Mouse (Mus musculus): ENCODE measurements around the gene Cherp. TPM values are rescaled to one million over a fixed set of nuclear protein-coding genes. Genes with fewer than 3 reads are reported as not detected.
A peak's percentile ranks its signal among the peaks of the same experiment; 100 is the strongest.

Cherp gene
- polyA plus RNA-seq, 1 experiment: 57.7 TPM

GRCm38 (mm10) chr8:72429676-72430075, 45.4 kb downstream of the Cherp start:
- no peaks in the 10 kb centered on the region for H3K4me1 ChIP-seq (ENCODE audit: control insufficient read depth, insufficient read depth, low read length)
- H3K4me3 ChIP-seq (ENCODE audit: control insufficient read depth, low read depth, low read length): no peak overlapping the region
- H3K36me3 ChIP-seq (ENCODE audit: control insufficient read depth, insufficient read depth, low read length): no peaks in the 10 kb centered on the region
- TF ChIP-seq CTCF (IDR thresholded peaks at IDR 0.05; ENCODE audit: control insufficient read depth, insufficient read depth, insufficient replicate concordance, low read depth, low read length) (peak; percentile 63), POLR2A (IDR thresholded peaks at IDR 0.05; ENCODE audit: control insufficient read depth, low read depth, low read length) (no peak)
- no peak overlapping the region for H3K27ac ChIP-seq (ENCODE audit: control insufficient read depth, insufficient read depth, low read depth, low read length)
- no peaks in the 10 kb centered on the region for H3K27me3 ChIP-seq (ENCODE audit: control insufficient read depth, insufficient read depth, low read length)

- no peaks in the 10 kb centered on the region for H3K27me3 ChIP-seq (ENCODE audit: control insufficient read depth, insufficient read depth, low read length)
- H3K4me3 ChIP-seq (ENCODE audit: control insufficient read depth, low read depth, low read length): no peak overlapping the region
- H3K4me1 ChIP-seq (ENCODE audit: control insufficient read depth, insufficient read depth, low read length): no peaks in the 10 kb centered on the region; the same call in 1 of the 2 replicates
- H3K27ac ChIP-seq (ENCODE audit: control insufficient read depth, insufficient read depth, low read depth, low read length): no peak overlapping the region
- H3K36me3 ChIP-seq (ENCODE audit: control insufficient read depth, insufficient read depth, low read length): no peaks in the 10 kb centered on the region
- no peak for TF ChIP-seq CTCF (IDR thresholded peaks at IDR 0.05; ENCODE audit: control insufficient read depth, insufficient read depth, insufficient replicate concordance, low read depth, low read length)
- TF ChIP-seq POLR2A (IDR thresholded peaks at IDR 0.05; ENCODE audit: control insufficient read depth, low read depth, low read length): no peak
Measured at GRCm38 (mm10) chr8:72422926-72423325, 52.1 kb downstream of the Cherp start.

DNA sequence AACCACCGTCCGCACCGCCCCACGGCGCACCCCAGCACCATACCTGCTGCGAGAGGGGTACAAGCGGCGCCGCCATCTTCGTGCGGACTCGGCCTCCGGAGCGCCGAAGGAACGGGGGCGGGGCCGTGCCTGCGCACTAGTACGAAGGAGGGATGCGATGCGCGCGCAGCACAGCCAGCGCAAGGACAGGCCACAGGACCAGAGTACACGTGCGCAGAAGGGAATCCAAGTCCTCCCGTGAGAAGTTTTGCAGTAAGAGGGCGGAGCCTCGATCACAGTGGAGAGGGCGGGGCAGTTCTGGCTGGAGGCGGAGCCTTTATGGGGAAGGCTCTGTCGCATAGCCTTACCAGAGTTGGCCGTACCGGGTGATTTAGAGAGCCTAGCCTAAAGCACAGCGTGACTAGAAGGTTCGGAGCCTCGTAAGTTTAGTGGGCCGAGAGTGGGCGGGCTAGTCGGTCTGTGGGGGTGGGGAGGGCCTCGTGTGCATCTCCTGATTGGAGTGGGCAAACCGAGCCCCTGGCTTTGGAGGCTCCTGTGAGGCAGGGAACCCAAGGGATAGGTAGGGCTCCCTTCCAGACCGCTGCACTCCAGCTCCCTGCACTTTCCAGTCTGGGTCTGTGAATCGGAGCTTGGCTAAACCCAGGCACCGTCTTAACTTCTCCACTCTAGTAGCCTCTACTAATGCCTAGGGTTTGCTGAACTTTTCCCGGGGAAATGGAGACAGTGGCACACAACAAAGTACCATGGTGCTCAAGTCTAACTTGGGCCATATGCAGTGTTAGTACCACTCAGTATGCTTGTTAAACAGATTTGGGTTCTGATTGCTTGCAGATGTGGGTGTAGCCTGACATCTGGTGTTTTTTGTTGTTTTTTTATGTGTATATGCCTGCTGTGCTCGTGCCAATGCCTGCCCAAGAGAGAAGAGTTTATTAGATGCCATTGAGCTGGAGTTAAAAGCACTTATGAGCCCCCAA, 53.4 kb downstream of the Cherp start, which contains the start of gene Eps15l1:
Gene Eps15l1, minus strand, starts transcription at position 99 of the 974 bp plus-strand sequence.
- H3K36me3 ChIP-seq (ENCODE audit: control insufficient read depth, insufficient read depth, low read length): no peaks in the 10 kb centered on the region
- H3K27me3 ChIP-seq (ENCODE audit: control insufficient read depth, insufficient read depth, low read length): no peaks in the 10 kb centered on the region
- H3K27ac ChIP-seq (ENCODE audit: control insufficient read depth, insufficient read depth, low read depth, low read length): peak within 1 kb of the TSS; percentile 84
- TF ChIP-seq CTCF (IDR thresholded peaks at IDR 0.05; ENCODE audit: control insufficient read depth, insufficient read depth, insufficient replicate concordance, low read depth, low read length) (no peak), POLR2A (IDR thresholded peaks at IDR 0.05; ENCODE audit: control insufficient read depth, low read depth, low read length) (peak; percentile 90)
- peak within 1 kb of the TSS; percentile 94 for H3K4me3 ChIP-seq (ENCODE audit: control insufficient read depth, low read depth, low read length)
- no peaks in the 10 kb centered on the region; the same call in 1 of the 2 replicates for H3K4me1 ChIP-seq (ENCODE audit: control insufficient read depth, insufficient read depth, low read length)

DNA sequence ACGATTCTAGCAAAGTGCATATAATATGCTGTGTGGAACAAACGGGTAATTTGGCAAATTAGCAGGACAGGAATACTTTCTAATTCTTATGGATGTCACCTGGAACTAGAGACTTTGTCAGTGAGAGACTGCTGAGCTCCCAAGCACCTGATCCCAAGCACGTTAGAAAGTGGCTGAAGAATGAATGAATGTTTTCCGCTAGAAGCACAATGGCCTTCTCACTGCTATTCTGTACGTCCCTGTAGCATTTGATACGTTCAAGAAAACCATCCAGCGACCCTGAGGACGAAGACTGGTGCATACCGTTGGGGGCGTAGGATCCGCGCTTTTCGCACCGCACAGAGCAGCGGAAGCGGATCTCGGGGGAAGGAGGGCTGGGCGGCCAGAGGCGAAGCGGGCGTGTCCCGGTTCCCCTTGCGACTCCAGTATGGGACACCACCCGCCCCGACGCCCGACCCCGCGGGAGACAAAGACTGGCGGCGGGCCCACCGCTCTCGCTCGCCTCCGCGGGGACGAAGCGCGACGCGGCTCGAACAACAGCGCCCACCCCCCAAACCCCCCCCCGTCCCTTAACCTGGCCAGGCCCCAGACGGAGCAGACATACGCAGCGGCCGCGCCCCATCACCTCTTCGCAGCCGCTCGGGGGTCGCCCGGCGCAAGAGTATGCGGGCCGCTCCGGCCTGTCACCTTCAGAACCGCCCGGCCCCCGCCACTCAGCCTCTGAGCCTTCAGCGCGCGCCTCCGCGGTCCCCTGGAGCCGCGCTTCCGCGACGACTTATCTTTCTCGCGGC, 54.3 kb downstream of the Cherp start:
- Histone ChIP-seq H3K4me1 (ENCODE audit: control insufficient read depth, insufficient read depth, low read length) (no peaks in the 10 kb centered on the region; the same call in 1 of the 2 replicates), H3K36me3 (ENCODE audit: control insufficient read depth, insufficient read depth, low read length) (no peaks in the 10 kb centered on the region), H3K4me3 (ENCODE audit: control insufficient read depth, low read depth, low read length) (peak overlapping the region; percentile 94), H3K27me3 (ENCODE audit: control insufficient read depth, insufficient read depth, low read length) (no peaks in the 10 kb centered on the region), H3K27ac (ENCODE audit: control insufficient read depth, insufficient read depth, low read depth, low read length) (peak overlapping the region; percentile 84)
- no peak for TF ChIP-seq POLR2A (IDR thresholded peaks at IDR 0.05; ENCODE audit: control insufficient read depth, low read depth, low read length)
- TF ChIP-seq CTCF (IDR thresholded peaks at IDR 0.05; ENCODE audit: control insufficient read depth, insufficient read depth, insufficient replicate concordance, low read depth, low read length): no peak

GRCm38 (mm10) chr8:72418073-72418472, 57.0 kb downstream of the Cherp start:
- Histone ChIP-seq H3K4me1 (ENCODE audit: control insufficient read depth, insufficient read depth, low read length) (no peaks in the 10 kb centered on the region; the same call in 1 of the 2 replicates), H3K27me3 (ENCODE audit: control insufficient read depth, insufficient read depth, low read length) (no peaks in the 10 kb centered on the region), H3K36me3 (ENCODE audit: control insufficient read depth, insufficient read depth, low read length) (no peaks in the 10 kb centered on the region), H3K4me3 (ENCODE audit: control insufficient read depth, low read depth, low read length) (no peak overlapping the region), H3K27ac (ENCODE audit: control insufficient read depth, insufficient read depth, low read depth, low read length) (no peak overlapping the region)
- TF ChIP-seq POLR2A (IDR thresholded peaks at IDR 0.05; ENCODE audit: control insufficient read depth, low read depth, low read length): no peak
- TF ChIP-seq CTCF (IDR thresholded peaks at IDR 0.05; ENCODE audit: control insufficient read depth, insufficient read depth, insufficient replicate concordance, low read depth, low read length): no peak

DNA sequence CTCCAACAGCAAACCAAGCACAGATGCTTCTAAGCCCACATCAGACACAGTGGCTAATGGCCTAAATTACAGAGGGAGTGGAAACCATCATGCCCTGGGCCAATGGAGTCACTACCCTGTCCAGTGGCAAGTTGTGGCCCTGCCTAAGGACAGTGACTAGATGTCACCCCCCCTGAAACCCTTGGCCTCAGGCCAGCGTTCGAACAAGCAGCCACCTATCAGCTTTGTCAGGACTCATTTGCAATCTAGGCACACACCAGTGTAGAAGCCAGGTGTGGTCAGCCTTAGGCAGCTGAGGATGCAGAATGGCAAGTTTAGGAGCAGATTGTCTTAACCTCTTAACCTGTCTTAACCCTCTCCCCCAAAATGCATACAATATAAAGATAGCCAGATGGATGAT, 59.8 kb downstream of the Cherp start:
- no peaks in the 10 kb centered on the region for H3K4me1 ChIP-seq (ENCODE audit: control insufficient read depth, insufficient read depth, low read length)
- H3K27ac ChIP-seq (ENCODE audit: control insufficient read depth, insufficient read depth, low read depth, low read length): no peak overlapping the region
- TF ChIP-seq POLR2A (IDR thresholded peaks at IDR 0.05; ENCODE audit: control insufficient read depth, low read depth, low read length): no peak
- TF ChIP-seq CTCF (IDR thresholded peaks at IDR 0.05; ENCODE audit: control insufficient read depth, insufficient read depth, insufficient replicate concordance, low read depth, low read length): no peak
- H3K27me3 ChIP-seq (ENCODE audit: control insufficient read depth, insufficient read depth, low read length): no peaks in the 10 kb centered on the region
- H3K36me3 ChIP-seq (ENCODE audit: control insufficient read depth, insufficient read depth, low read length): no peaks in the 10 kb centered on the region
- H3K4me3 ChIP-seq (ENCODE audit: control insufficient read depth, low read depth, low read length): no peak overlapping the region

DNA sequence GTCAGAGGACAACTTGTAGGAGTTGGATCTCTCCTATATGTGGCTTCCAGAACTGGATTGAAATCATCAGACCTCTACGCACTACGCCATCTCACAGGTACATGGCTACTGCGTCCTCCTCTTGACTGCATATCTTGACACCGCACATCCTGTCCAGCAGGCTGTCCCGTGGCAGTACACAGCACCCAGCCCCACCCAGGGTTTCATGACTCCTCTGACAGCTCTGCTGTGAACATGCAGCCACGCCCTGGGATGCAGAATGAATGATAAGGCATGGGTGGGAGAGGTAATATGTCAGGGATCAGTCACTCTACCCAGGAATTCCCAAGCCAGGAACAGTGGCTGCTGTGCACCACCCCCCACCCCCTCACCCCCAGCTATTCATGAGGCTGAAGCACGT, 61.2 kb downstream of the Cherp start:
- TF ChIP-seq CTCF (IDR thresholded peaks at IDR 0.05; ENCODE audit: control insufficient read depth, insufficient read depth, insufficient replicate concordance, low read depth, low read length) (no peak), POLR2A (IDR thresholded peaks at IDR 0.05; ENCODE audit: control insufficient read depth, low read depth, low read length) (no peak)
- H3K36me3 ChIP-seq (ENCODE audit: control insufficient read depth, insufficient read depth, low read length): no peaks in the 10 kb centered on the region
- no peak overlapping the region for H3K4me3 ChIP-seq (ENCODE audit: control insufficient read depth, low read depth, low read length)
- no peaks in the 10 kb centered on the region for H3K4me1 ChIP-seq (ENCODE audit: control insufficient read depth, insufficient read depth, low read length)
- H3K27me3 ChIP-seq (ENCODE audit: control insufficient read depth, insufficient read depth, low read length): no peaks in the 10 kb centered on the region
- no peak overlapping the region for H3K27ac ChIP-seq (ENCODE audit: control insufficient read depth, insufficient read depth, low read depth, low read length)

Other genes with a start within 250 kb of the Cherp start
- gene Ap1m1, start 235.2 kb downstream of the Cherp start, polyA plus RNA-seq (2012; rRNA removed): 405 and 422 TPM in 2 replicates
- 1.1 and 1.7 TPM in 2 replicates for gene Gm10282, start 170.0 kb downstream of the Cherp start, polyA plus RNA-seq (2012; rRNA removed)
- 10.6 and 13.5 TPM in 2 replicates for gene Klf2, start 156.2 kb downstream of the Cherp start, polyA plus RNA-seq (2012; rRNA removed)
- 11.9 and 12.0 TPM in 2 replicates for gene Eps15l1, start 53.8 kb downstream of the Cherp start, polyA plus RNA-seq (2012; rRNA removed)
- 41.8 and 53.8 TPM in 2 replicates for gene Calr3, start 31.4 kb downstream of the Cherp start, polyA plus RNA-seq (2012; rRNA removed)
- 44.3 and 46.6 TPM in 2 replicates for gene 1700030K09Rik, start 31.3 kb downstream of the Cherp start, polyA plus RNA-seq (2012; rRNA removed)
- 9.1 and 10.4 TPM in 2 replicates for gene Slc35e1, start 17.4 kb upstream of the Cherp start, polyA plus RNA-seq (2012; rRNA removed)
- 80.0 and 95.3 TPM in 2 replicates for gene Med26, start 73.0 kb upstream of the Cherp start, polyA plus RNA-seq (2012; rRNA removed)
- 12.7 and 14.0 TPM in 2 replicates for gene Smim7, start 95.9 kb upstream of the Cherp start, polyA plus RNA-seq (2012; rRNA removed)
- gene Tmem38a, start 96.8 kb upstream of the Cherp start, polyA plus RNA-seq (2012; rRNA removed): 2.6 and 3.1 TPM in 2 replicates
- 0.69 and 0.79 TPM in 2 replicates for gene Nwd1, start 171.5 kb upstream of the Cherp start, polyA plus RNA-seq (2012; rRNA removed)
- gene Sin3b, start 248.1 kb upstream of the Cherp start, polyA plus RNA-seq (2012; rRNA removed): 468 and 505 TPM in 2 replicates

Measured in testis, adult 2 months (tissue).